Mouse (Mus musculus): ENCODE data around the gene Snrpf.

GRCm38 (mm10) chr10:93547741-93548270 is 41.7 kb downstream of the Snrpf start:
- TF ChIP-seq CTCF (conservative IDR thresholded peaks at IDR 0.05; ENCODE audit: low read length), result no peak
- no peak for TF ChIP-seq POU5F1 (IDR thresholded peaks at IDR 0.05; ENCODE audit: borderline replicate concordance, low read length)
- no peak for TF ChIP-seq NANOG (IDR thresholded peaks at IDR 0.05; ENCODE audit: borderline replicate concordance, low read length)

All from E14TG2a.4 (cell line).